Mouse (Mus musculus) cerebellum, adult 9-10 months (tissue): ENCODE results near the gene Gm30191.
"Not testable (repeated sequence)": the region's sequence is repeated elsewhere in the genome, so short reads cannot be mapped to it uniquely, and the experiment has no call there.

Source experiments
- DNase-seq: peaks from one replicate; pipeline ENCODE4 v3.0.0; 2022

The Gm30191 gene

GRCm38 (mm10) chr4:134252131-134252910, 5.6 kb downstream of the Gm30191 start:
- DNase-seq = no peak

DNA sequence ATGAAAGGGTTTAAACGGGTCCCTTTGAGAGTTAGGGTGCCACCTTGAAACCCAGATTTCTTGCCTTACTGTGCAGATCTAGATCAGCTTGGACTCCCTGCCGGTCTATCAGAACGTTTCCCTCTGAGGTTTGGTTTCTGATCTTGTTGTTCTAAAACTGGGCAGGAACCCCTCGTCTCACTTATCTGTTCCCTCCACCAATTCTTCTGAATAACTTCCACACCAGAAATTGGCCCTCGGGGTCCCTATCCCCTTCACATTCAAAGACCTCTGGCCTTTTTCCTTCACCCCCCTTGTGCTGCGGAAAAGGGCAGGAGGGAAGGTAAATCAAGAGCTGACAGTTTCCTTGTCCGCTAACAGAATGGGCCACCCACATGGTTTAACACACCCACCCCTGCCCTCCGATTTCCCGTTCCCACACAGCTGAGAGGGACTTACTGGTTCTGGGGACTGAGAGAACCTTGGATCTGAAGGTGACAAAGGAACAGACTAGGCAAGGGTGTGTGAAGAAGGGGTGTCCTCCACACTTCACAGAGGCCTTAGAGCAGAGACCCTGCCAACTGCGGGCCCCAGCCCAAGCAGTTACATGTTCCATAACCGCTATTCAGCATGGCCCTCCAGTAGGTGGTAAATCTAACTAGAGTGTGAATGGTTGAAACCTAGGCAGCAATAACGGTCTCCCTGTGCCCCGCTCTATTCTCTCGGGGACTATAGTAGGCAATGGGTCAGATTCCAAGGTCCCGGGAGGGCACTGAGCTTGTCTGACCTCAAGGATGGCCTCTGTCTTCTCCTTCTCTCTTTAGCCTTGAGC, 6.4 kb downstream of the Gm30191 start:
- DNase-seq = no peak

DNA sequence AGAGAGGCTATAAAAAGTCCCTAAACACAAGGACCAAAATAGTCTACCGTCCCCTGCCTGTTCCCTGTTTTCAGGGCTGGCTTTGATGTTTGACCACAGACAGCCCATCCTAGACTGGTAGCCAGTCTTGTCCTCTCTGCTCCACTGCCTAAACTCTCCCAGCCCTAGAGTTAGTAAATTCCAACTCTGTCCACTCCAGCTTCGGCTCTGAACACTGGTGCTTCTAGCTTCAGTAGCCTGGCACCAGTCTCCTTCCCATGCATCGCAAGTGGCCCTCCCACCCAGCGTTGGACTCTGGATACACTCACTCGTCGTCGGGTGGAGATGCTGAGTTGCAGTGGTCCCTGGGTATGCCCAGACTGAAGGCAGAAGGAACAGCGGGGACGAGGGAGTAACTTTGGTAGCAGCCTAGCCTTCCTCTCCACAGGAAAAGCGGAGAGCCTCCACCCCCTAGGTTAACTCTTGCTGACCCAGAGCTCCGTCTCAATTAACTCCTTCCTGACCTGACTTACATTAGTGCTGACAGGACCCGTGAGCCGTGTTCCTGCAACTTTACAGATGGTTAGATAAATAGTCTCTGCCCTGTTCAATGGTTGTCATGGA, 7.1 kb downstream of the Gm30191 start, which contains the start of gene Grrp1:
Grrp1 (minus strand) TSS at position 385 of the 603 bp plus-strand sequence.
- no peak for DNase-seq

GRCm38 (mm10) chr4:134254835-134255234, 8.1 kb downstream of the Gm30191 start:
- no peak for DNase-seq

DNA sequence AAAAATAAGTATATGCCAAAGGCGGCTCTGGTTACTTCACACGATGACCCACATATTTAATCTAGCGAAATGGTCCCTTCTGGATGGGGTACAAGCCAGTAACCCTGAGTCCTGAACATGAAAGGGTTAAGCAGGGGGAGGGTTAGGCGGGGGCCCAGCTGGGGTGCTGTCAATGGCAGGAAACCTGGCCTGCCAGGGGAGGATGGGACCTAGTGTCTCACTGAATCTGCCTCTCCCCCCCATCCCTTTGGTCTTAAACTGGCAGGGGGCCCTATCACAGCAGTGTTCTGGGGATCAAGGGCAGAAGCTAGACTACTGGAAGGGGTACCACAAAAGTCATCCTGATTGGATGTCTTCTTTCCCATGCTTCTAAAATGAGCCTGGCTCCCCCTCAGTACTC, 9.1 kb downstream of the Gm30191 start:
- DNase-seq = no peak

GRCm38 (mm10) chr4:134256407-134257197, 9.9 kb downstream of the Gm30191 start:
- DNase-seq = no peak

DNA sequence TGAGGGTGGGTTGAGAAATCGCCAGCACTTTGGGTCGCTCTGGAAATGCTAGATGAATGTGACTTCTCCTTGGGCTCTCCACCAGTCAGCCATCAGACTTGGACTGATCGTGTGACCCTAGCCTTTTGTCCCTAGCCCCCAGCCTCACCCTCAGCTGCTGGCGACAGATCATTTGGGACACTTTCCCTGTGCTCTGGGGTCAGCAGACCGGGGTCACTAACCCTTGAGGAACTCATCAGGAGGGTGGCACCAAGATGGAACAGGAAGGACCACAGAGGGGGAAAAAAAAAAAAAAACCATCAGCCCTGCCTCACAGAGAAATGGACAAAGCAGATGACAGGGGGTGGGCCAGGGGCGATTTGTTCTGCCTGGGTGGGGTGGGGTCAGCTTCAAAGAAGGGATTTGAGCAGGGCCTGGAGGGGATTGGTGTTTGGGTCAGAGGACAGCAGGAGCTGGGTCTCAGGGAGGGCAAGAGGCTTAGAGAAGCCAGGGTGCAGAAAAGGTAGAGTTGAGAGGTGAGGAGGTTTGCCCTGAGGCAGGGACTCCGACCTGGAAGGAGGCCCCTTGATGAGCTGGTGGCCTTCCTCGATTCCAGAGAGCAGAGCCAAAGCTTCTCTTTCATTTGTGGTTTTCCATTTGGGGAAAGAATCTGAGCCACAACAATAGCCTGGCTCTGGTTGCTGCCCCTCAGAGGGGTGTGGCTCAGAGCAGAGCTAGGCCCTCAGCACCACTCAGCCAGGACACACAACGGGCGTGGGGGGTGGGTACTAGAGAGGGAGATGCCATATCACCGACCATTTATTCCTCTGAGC, 10.7 kb downstream of the Gm30191 start:
- DNase-seq = no peak

GRCm38 (mm10) chr4:134258354-134258753, 11.6 kb downstream of the Gm30191 start:
- DNase-seq = no peak

DNA sequence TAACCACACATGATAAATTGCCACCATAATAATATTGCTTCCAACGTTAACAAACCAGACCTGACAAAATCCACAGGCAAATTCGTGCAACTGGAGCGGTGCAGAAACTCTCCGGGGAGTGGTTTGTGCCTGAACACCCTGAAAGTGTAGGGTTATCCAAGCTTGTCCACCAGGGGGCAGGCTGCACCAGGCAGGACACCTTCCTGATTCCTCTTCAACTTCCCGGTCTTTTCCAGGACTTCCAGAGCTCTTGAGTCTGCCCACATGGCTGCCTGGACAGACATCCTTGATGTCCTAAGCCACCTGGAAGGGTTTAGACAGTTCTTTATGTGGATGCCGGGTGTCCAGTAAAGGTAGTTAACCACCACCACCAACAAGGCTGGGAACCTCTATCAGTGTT, 16.5 kb downstream of the Gm30191 start:
- DNase-seq = peak; percentile 22

DNA sequence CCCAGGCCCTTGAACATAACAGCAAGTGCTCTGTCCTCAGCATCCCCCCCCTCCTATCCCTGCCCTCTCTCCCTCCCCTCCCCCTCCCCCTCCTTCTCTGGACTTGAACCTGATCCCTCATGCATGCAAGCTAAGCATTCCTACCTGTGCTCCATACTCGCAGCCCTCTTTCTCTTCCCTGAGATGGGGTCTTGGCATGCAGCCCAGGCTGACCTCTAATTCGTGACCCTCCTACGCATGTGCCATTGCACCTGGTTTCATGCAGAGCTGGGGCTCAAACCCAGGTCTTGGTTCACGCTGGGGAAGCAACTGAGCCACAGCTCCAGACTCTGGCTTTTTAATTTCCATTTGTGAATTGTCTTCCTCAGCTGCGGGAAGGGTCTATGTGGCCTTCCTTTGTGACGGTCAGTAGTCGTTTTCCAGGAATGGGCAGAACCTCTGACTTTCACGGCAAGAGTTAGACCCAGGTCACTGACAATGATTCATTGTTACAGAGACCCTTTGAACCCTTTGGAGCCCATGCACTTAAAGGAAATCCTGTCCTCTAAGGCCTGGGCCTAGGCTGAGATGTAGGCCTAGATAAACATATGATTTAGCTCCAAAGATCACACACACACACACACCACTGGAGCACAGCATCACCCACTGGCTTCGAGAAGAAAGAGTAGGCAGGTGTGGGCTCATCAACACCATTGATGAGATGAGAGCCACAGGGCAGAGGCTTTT, 19.3 kb downstream of the Gm30191 start:
- no peak for DNase-seq

- DNase-seq = no peak
These were observed 21.4 kb downstream of the Gm30191 start for GRCm38 (mm10) chr4:134268102-134268655.

- DNase-seq = not testable (repeated sequence)
These were observed 22.9 kb downstream of the Gm30191 start for GRCm38 (mm10) chr4:134269622-134270021.

- no peak for DNase-seq
These were observed 25.2 kb downstream of the Gm30191 start for GRCm38 (mm10) chr4:134271979-134272378.

- DNase-seq = no peak
These were observed 26.1 kb downstream of the Gm30191 start for GRCm38 (mm10) chr4:134272731-134273416.

DNA sequence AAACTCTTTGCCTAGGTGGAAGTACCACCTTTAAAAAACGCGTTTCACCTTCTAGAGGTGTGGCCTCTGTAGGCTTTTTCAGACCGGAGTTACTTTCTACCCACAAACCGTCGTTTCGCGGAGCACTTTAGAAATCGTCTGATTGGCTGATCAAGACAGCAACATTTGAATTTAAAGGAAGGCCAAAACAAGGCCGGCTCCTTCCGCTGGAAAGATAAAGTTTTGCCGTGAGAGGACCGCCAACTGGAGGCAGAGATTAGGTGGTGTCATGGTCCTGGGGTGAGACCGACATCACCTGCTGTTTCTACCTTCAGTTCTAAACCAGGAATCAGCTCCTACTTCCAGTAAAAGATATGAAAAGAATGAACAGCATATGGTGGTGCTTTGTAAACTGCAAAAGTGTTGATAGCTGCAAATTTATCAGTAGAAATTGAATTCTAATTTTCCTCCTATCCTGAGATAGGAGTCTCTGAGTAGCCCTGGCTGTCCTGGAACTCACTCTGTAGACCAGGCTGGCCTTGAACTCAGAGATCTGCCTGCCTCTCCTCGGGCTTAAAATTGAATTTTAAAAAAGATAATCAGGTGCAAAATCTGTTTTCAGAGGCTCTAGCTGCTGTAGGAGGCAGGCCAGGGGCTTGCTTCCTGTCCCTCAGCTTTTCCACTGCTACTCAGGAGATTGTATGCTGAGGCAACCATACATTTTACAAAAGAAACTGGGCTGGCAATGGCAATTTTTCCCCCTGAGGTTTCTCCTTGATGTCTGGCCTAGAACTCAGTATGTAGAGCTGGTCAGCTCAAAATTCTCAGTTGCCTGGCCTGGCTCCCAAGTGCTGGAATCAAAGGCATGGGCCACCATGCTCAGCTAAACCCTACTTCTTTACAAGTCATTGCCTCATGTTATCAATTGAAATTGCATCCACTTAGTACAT, 26.9 kb downstream of the Gm30191 start:
- no peak for DNase-seq

DNA sequence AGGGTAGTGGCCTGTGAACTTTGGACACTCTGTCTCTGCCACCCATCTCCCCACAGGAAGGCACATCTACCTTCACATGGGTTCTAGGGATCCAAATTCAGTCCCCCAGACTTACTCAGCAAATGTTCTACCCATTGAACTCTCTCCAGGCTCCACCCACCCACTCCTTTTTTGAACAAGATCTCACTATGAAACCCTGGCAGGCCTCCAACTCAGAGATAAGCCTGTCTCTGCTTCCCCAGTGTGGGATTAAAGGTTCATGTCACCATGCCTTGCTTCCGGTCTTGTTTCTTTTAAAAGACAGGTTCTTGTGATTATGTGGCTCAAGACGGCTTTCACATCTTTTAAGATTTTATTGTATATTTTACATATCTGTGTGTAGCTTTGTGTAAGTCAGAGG, 38.2 kb downstream of the Gm30191 start:
- DNase-seq = peak; percentile 24

GRCm38 (mm10) chr4:134286226-134287167, 39.8 kb downstream of the Gm30191 start:
- no peak for DNase-seq

DNA sequence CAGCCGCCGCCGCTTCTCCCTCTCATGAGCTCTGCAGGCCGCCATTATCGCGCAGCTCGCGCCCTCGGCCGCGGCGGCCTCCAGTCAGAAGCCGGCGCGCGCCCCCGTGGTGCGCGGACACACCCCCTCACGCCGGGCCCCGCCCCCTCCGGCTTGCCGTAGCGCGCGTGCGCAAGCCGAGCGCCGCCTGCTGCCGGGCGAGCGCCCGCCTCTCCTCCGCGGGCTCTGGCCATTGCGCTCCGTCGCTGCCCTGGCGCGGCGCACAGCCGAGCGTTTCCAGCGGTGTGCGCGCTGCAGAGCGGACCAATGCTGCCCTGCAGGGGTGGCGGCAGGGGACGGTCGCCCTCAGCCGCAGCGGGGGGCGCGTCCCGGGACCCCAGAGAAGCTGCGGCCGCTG, 40.4 kb downstream of the Gm30191 start:
- DNase-seq = peak; percentile 95
